Mouse (Mus musculus) thymus, postnatal 14 days (tissue): ENCODE results near the gene Gm10053.

Source experiments
- DNase-seq: peaks from one replicate; pipeline ENCODE4 v3.0.0; 2021

Gm10053 gene

DNA sequence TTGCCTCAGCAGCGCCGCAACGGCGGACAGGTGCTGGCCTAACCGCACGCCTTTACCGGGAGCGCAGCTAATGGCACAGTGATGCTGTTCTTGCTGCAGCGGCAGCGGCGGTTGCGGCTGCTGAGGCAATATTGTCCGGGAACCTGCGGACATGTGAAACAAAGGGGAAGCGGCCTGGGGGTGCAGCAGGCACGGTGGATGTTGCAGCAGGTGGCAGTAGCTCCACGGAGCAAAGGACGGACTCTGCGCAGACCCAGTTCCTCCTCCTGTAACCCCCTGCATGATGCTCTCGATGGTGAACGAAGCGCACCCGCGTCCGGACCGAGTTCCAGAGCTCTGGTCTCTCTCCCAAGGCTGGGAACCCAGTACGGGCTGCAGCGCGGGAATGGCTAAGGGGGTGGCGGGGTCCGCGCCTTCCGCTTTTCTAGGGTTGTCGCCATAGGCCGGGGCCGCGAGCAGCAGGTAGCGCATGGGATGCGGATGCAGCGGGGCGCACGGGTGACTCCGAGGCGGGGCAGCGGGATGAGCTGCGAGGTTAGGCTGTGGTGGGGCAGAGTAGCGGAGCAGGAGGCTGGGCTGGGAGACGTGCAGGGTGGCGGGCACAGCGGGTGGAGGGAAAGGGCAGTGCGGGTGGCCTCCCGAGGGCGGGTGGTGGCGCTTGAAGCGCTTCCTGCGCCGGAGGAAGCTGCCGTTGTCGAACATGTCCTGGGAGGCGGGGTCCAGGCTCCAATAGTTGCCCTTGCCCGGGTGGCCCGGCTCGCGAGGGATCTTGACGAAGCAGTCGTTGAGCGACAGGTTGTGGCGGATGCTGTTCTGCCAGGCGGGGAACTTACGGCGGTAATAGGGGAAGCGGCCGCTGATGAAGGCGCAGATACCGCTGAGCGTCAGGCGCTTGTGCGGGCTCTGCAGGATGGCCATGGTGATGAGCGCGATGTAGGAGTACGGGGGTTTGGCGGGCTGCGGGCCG, 24.4 kb downstream of the Gm10053 start:
- DNase-seq: peak; percentile 15

DNA sequence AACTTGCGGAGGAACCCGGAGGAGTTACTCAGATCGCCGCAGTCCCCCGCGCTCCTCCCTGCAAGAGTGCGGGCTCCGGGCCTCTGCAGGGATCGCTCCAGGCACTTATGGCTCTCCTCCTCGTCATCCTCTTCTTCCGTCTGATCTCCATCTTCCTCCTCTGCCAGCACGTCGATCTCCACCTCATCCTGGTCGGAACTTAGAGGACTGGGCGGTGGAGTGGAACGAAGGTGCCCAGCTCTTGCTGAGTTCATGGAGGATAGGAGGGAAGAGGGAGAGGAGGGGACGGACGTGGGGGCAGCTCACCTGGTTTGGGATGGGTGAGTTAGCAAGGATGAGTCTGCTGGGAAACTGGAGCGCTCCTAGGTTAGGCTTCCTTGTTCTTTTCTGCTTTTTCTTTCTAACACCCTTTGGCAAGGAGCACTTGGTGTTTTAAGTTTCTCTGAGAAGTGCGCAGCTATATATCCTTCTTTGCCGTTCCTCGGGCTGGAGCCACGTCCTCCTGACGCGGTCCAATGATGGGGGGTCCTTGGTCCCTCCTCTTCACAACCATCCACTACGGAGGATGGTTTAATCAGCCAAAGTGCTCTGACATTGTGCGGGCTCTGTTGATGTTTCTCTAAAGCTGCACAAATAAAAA, 25.2 kb downstream of the Gm10053 start, which contains the start of gene Foxd4:
TSS of gene Foxd4 (minus strand) at position 617 of the 640 bp plus-strand sequence.
- DNase-seq: no peak

DNA sequence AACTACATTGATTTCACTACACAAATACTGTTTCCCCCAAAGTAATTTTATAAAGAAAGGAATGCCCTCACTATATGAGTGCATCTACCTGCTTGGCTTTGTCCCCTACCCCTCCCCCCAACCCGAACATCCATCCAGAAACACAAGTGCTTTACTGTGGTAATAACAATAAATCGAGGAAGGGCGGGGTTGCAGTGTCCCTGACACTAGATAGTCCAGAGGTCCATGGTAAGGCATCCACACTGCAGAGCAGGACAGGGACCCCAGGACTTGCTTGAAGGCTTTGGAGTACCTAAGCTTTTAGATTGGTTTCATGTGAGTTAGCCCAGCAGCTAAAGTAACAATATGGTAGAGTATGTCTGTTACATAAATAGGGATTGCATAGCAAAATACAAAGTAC, 26.2 kb downstream of the Gm10053 start:
- no peak for DNase-seq

DNA sequence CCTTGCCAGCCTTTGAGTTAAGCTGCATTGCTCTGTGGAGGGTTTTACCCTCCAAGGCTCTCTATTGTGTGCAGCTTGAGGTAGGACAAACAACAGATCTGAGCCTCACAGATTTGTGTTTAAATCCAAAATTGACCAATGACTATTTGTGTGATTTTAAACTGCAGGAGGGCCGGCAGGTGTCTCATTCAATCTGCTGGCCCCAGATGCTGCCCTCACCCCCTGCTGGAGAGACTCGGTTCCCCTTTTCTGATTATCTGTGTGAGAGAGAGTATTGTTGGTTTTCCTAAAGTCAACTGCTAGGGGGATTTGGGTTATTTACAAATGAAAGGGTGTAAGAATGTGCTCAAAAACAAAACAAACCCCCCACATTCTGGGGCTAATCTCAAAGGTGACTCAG, 26.8 kb downstream of the Gm10053 start:
- DNase-seq: no peak

DNA sequence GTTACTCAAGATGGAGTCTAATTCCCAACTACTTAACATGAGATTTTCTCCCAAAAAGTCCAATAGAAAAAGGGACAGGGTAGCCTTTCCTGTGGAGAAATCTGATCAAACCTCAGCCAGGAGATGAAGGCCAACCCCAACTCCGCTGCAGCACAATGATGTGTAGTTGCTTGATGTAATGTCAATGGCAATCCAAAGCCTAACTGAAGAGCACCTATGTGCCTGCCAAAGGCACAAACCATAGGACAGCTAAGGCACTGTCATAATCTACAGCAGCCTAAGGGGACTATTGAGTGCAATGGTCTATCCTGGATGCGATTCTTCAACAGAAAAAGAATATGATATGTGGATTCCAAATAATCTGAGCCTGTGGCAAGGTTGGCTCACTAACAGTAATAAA, 27.3 kb downstream of the Gm10053 start:
- no peak for DNase-seq

DNA sequence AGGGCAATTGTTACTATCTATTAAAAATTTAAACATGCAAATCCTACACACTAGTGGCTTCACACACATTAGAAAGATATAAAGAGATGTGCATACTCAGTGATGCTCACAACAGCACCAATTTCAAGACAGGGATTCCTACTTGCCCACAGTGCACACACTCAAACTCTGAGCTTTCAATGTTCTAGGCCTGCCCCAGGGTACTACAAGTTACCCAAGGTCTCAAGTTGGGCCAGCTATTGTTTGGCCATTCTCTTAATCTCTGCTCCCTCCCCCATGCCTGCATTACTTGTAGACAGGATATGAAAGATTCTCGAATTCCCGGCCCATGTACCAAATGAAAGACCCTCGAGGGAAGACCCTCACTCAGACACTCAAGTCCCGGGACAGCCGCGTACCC, 32.2 kb downstream of the Gm10053 start:
- DNase-seq: no peak

DNA sequence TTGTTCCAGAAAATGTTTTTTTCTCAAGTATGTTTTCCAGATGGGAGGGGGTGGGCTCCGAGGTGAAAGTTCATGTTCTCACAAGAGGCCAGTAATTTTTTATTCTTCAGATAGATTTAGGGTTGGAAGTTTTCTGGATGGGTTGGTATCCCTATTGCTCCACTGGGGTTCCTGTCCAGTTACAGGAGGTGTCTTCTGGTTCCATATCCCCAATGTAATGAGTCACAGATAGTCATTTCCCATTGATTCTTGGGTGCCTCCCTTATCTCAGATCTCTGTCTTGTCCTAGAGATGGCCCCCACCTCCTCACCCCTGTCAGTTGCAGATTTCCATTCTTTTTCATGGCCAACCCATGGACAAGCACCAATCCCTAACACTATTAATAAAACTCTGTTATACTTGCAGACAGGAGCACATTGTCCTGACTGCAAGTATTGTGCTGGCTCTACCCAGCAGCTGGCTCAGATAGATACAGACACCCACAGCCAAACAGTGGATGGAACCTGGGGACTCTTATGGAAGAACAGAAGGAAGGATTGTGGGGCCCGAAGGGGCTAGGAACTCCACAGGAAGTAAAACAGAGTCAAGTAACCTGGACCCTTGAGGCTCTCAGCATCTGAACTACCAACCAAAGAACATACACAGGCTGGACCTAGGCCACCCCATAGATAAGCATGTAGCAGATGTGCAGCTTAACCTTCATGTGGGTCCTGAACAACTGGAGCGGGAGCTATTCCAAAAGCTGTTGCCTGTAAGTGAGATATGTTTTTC, 33.1 kb downstream of the Gm10053 start:
- DNase-seq: no peak

DNA sequence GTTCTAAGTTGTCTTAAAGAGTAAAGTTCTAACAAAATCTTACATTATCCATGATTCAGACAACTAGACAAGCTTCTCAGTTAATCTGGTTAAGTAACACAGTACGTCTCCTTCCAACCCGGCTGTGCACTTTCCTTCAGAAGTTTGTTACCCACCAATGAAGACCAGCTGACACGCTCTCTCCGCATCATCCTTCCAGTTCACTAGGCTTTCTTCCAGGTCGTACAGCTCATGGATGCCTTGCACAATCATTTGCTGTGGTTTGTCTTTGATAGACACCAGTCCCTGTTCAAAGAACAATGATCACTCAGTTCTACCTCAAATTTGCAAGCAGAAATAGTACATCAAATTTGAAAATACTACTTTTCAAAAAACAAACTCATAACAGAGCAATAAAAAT, 45.4 kb downstream of the Gm10053 start:
- no peak for DNase-seq
